Mouse (Mus musculus): ENCODE data around the gene Epha10. TPM values are rescaled to one million over a fixed set of nuclear protein-coding genes. Genes with fewer than 3 reads are reported as not detected.
A peak's percentile ranks its signal among the peaks of the same experiment; 100 is the strongest.

The Epha10 gene
- polyA plus RNA-seq, 1 experiment from 2014 or later: 0.08 TPM

- H3K27ac ChIP-seq: no peak overlapping the region
- no peaks in the 10 kb centered on the region for H3K4me1 ChIP-seq
- no peak for DNase-seq (ENCODE audit: low spot score)
- no peak overlapping the region for H3K4me3 ChIP-seq
- H3K27me3 ChIP-seq (ENCODE audit: insufficient read depth, poor library complexity, severe bottlenecking): peaks cover 12% of the 10 kb centered on the region; the same call in 1 of the 2 replicates
- no peaks in the 10 kb centered on the region for H3K36me3 ChIP-seq
- 69% methylated on average over 11 of the region's 11 CpGs for WGBS
- no peaks in the 10 kb centered on the region for H3K9me3 ChIP-seq
Observed at GRCm38 (mm10) chr4:124959062-124959461, 78.4 kb downstream of the Epha10 start.

- peaks cover 9% of the 10 kb centered on the region for H3K4me1 ChIP-seq
- H3K9me3 ChIP-seq: no peaks in the 10 kb centered on the region
- H3K36me3 ChIP-seq: no peaks in the 10 kb centered on the region
- DNase-seq (ENCODE audit: low spot score): no peak
- peaks cover 22% of the 10 kb centered on the region for H3K27me3 ChIP-seq (ENCODE audit: insufficient read depth, poor library complexity, severe bottlenecking)
- no peak overlapping the region for H3K4me3 ChIP-seq
- 83% methylated on average over 11 of the region's 11 CpGs for WGBS
- no peak overlapping the region for H3K27ac ChIP-seq
Observed at GRCm38 (mm10) chr4:124960940-124961339, 80.2 kb downstream of the Epha10 start.

- WGBS: 29% methylated on average over 11 of the region's 11 CpGs
- no peak overlapping the region for H3K27ac ChIP-seq
- no peak for DNase-seq (ENCODE audit: low spot score)
- H3K9me3 ChIP-seq: no peaks in the 10 kb centered on the region
- H3K4me1 ChIP-seq: peaks cover 9% of the 10 kb centered on the region
- no peak overlapping the region for H3K4me3 ChIP-seq
- peaks cover 15% of the 10 kb centered on the region for H3K27me3 ChIP-seq (ENCODE audit: insufficient read depth, poor library complexity, severe bottlenecking)
- H3K36me3 ChIP-seq: no peaks in the 10 kb centered on the region
Observed at GRCm38 (mm10) chr4:124962576-124962975, 81.9 kb downstream of the Epha10 start.

GRCm38 (mm10) chr4:124964912-124965599, 84.4 kb downstream of the Epha10 start:
- Histone ChIP-seq H3K4me3 (no peak overlapping the region), H3K36me3 (no peaks in the 10 kb centered on the region), H3K4me1 (peaks cover 9% of the 10 kb centered on the region), H3K27ac (peak overlapping the region; percentile 16; the same call in 1 of the 2 replicates), H3K27me3 (ENCODE audit: insufficient read depth, poor library complexity, severe bottlenecking) (peaks cover 38% of the 10 kb centered on the region), H3K9me3 (no peaks in the 10 kb centered on the region)
- 14% methylated on average over 8 of the region's 8 CpGs for WGBS
- no peak for DNase-seq (ENCODE audit: low spot score)

Other genes starting within 250 kb of the Epha10 start
- 0.10 and 0.35 TPM in 2 replicates for gene Pou3f1, start 224.1 kb upstream of the Epha10 start, polyA plus RNA-seq (2016; fragmentation: Nextera tagmentation; extraction: Ambion mirVana)
- gene Utp11, start 187.3 kb upstream of the Epha10 start, polyA plus RNA-seq (2016; fragmentation: Nextera tagmentation; extraction: Ambion mirVana): 53.0 and 63.6 TPM in 2 replicates
- 3.9 and 5.4 TPM in 2 replicates for gene Fhl3, start 180.2 kb upstream of the Epha10 start, polyA plus RNA-seq (2016; fragmentation: Nextera tagmentation; extraction: Ambion mirVana)
- gene Sf3a3, start 166.1 kb upstream of the Epha10 start, polyA plus RNA-seq (2016; fragmentation: Nextera tagmentation; extraction: Ambion mirVana): 137 and 180 TPM in 2 replicates
- gene Inpp5b, start 139.0 kb upstream of the Epha10 start, polyA plus RNA-seq (2016; fragmentation: Nextera tagmentation; extraction: Ambion mirVana): 19.9 and 25.5 TPM in 2 replicates
- 16.1 and 16.9 TPM in 2 replicates for gene Mtf1, start 78.8 kb upstream of the Epha10 start, polyA plus RNA-seq (2016; fragmentation: Nextera tagmentation; extraction: Ambion mirVana)
- 25.8 and 39.3 TPM in 2 replicates for gene Yrdc, start 30.2 kb upstream of the Epha10 start, polyA plus RNA-seq (2016; fragmentation: Nextera tagmentation; extraction: Ambion mirVana)
- gene 1110065P20Rik, start 29.7 kb upstream of the Epha10 start, polyA plus RNA-seq (2016; fragmentation: Nextera tagmentation; extraction: Ambion mirVana): 45.0 and 58.0 TPM in 2 replicates
- 0.09 and 0.11 TPM in 2 replicates for gene Maneal, start 18.7 kb upstream of the Epha10 start, polyA plus RNA-seq (2016; fragmentation: Nextera tagmentation; extraction: Ambion mirVana)
- gene 9930104L06Rik, start 56.1 kb downstream of the Epha10 start, polyA plus RNA-seq (2016; fragmentation: Nextera tagmentation; extraction: Ambion mirVana): 11.6 and 12.7 TPM in 2 replicates
- gene Cdca8, start 58.4 kb downstream of the Epha10 start, polyA plus RNA-seq (2016; fragmentation: Nextera tagmentation; extraction: Ambion mirVana): 147 and 176 TPM in 2 replicates
- 6.2 and 12.9 TPM in 2 replicates for gene Rspo1, start 105.5 kb downstream of the Epha10 start, polyA plus RNA-seq (2016; fragmentation: Nextera tagmentation; extraction: Ambion mirVana)
- gene Gnl2, start 135.7 kb downstream of the Epha10 start, polyA plus RNA-seq (2016; fragmentation: Nextera tagmentation; extraction: Ambion mirVana): 71.8 and 86.2 TPM in 2 replicates
- gene Dnali1, start 184.8 kb downstream of the Epha10 start, polyA plus RNA-seq (2016; fragmentation: Nextera tagmentation; extraction: Ambion mirVana): 0.12 and 0.28 TPM in 2 replicates
- gene Snip1, start 185.8 kb downstream of the Epha10 start, polyA plus RNA-seq (2016; fragmentation: Nextera tagmentation; extraction: Ambion mirVana): 22.0 and 25.6 TPM in 2 replicates
- gene Meaf6, start 204.2 kb downstream of the Epha10 start, polyA plus RNA-seq (2016; fragmentation: Nextera tagmentation; extraction: Ambion mirVana): 43.6 and 55.6 TPM in 2 replicates
- 0.92 and 1.2 TPM in 2 replicates for gene Zc3h12a, start 246.9 kb downstream of the Epha10 start, polyA plus RNA-seq (2016; fragmentation: Nextera tagmentation; extraction: Ambion mirVana)

Data from heart, embryonic 10.5 days (tissue).